Mouse (Mus musculus): ENCODE measurements around the gene Taldo1.

The Taldo1 gene

DNA sequence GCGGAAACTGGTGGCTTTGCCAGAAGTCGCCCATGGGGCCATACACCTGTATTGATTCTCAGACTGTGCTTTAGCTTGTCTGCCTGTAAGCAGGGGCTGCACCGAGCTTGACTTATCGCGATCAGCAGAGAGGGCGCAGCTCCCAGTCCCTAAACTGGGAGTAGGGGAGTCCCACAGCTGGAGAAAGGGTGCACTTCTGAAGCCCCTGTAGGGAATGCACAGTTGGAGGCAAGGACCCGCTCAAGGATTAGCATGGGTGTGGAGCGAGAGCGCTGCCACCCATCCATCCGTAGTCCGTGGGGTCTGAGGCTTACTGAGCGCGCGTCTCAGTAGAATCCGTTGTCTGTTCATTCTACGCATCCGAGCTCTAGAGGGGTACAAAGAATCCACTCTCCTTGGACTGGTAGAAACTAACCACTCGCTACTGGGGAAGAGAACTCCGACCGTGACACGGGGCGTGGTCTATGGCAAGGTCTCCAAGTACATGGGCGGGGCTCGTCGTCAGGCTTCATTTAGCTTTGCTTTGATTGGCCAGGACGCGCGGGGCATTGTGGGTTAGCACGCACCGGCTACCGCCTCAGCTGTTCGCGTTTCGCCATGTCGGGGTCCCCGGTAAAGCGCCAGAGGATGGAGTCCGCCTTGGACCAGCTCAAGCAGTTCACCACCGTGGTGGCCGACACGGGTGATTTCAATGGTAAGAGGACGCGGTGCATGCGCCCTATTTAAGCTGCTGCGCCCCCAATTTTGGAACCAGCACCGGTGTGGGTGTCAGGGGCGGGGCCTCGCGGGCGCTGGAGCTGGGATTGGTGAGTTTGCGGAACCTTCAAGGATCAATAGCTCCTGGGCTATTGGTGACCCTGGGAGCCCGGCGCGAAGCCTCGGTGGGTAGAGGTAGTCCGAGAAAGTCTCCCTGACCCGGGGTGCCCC is at the start of gene Taldo1:
Gene Taldo1, plus strand, starts transcription at position 575 of the 927 bp plus-strand sequence.
- ChIA-PET CTCF (interaction anchor here (0.5 to 2.3 kb wide), 53 partner anchors 8 to 488 kb away, joined by 3 to 20 read pairs (median 4); partner anchors contain the start of genes Cd151 (in 1 of the 4), Cend1 (in 1 of the 4), Chid1 (in 1 of the 4) and Cracr2b (in 1 of the 4)), POLR2A (interaction anchor here (0.6 to 8.2 kb wide), 116 partner anchors 8 to 570 kb away, joined by 3 to 175 read pairs (median 4); partner anchors contain the start of genes Eps8l2 (in 3 of the 4), Gatd1 (in 3 of the 4), Cend1 (in 2 of the 4) and Chid1 (in 2 of the 4))

DNA sequence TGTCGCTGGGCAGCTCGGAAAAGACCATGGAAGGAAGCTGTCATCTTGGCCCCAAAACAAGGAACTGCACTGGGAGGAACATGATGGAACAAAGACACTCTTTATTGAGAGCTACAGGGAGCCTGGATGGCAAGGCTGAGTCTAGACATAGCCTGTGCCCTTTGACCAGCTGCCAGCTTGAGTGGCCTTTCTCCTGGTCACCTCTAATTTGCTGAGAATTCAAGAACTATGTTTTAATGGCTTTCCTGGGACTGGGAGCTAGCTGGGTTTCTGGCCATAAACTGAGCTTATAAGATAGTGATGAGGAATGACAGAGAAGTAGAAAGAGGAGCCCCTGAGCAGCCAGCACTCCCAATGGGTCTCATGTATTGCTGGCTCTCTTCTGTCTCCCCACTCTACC is 48.8 kb upstream of the Taldo1 start:
- CTCF ChIA-PET: no interaction called here
- POLR2A ChIA-PET: interaction anchor here in 3 of 4 experiments (0.5 to 8.0 kb wide), 9 partner anchors 8 to 115 kb away, joined by 3 to 110 read pairs (median 7); partner anchors contain the start of genes Deaf1 (in 2 of the 3), Tmem80 (in 2 of the 3) and Taldo1 (in 1 of the 3)

DNA sequence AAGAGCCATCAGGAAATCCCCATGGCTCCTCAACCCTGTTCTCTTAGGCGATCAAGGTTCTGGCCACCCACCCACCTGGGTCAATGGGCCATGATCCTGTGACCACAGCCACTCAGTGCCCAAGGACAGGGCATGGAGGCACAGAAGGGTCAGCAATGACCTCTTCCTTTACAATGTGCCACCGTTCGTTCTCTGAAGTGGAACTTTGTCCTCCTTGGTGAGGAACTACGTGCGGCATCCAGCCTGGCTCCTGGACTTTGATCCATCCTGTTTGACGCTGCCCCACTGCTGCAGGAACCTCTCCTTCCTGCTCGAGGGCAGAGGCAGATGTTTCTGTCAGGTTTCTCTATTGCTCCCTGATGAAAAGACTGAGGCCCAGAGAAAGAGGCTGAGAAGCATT is 48.3 kb upstream of the Taldo1 start:
- CTCF ChIA-PET: no interaction called here
- POLR2A ChIA-PET: interaction anchor here in 3 of 4 experiments (0.6 to 6.1 kb wide), 4 partner anchors 7 to 115 kb away, joined by 3 to 65 read pairs (median 4); partner anchors contain the start of gene Taldo1 (in 1 of the 3)

DNA sequence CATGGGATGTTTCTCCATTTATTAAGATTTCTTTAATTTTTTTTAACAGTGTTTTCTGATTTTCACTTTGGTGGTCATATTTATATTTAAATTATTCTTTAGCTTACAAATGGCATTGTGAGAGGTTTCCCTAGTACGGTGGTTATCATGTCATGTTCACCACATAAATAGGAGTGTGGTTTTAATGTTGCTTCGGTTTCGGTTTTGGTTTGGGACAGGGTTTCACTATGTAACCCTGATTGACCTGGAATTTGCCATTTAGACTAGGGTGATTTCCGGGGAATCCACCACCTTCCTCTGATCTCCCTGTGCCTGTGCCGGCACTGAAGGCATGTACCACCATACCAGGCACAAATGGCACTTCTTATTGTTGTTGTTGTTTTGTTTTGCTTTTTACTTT is 47.2 kb upstream of the Taldo1 start:
- CTCF ChIA-PET: interaction anchor here in 3 of 4 experiments (0.6 to 3.0 kb wide), 4 partner anchors 12 to 118 kb away, joined by 3 to 11 read pairs (median 4); no protein-coding TSS in a partner anchor
- POLR2A ChIA-PET: interaction anchor here in 1 of 4 experiments (0.6 to 2.0 kb wide), 3 partner anchors 16 to 178 kb away, joined by 3 to 6 read pairs (median 4); no protein-coding TSS in a partner anchor

DNA sequence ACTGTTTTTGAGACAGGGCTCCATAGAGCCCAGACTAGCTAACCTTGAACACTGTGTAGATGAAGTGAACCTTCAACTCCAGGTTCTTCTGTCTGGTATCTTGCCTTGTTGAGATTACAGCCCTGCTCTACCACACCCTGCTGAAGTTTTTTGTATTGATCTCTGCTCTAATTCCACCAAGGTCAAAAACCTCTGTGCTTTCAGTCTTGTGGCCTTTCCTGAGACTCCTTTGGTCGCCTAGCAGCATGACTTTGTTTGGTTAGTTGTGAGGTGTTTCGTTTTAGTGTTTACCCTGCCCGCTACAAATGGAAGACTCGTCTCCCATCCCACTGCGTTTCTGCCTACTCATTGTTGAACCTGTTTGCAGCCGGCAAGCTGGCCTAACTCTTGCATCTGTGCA is 40.9 kb upstream of the Taldo1 start:
- CTCF ChIA-PET: interaction anchor here in 1 of 4 experiments (1.0 to 3.9 kb wide), 2 partner anchors 11 to 12 kb away, joined by 3 to 13 read pairs; no protein-coding TSS in a partner anchor
- POLR2A ChIA-PET: interaction anchor here in 3 of 4 experiments (1.1 to 6.1 kb wide), 9 partner anchors 8 to 41 kb away, joined by 3 to 48 read pairs (median 4); partner anchors contain the start of genes Eps8l2 (in 3 of the 3) and Taldo1 (in 1 of the 3)

DNA sequence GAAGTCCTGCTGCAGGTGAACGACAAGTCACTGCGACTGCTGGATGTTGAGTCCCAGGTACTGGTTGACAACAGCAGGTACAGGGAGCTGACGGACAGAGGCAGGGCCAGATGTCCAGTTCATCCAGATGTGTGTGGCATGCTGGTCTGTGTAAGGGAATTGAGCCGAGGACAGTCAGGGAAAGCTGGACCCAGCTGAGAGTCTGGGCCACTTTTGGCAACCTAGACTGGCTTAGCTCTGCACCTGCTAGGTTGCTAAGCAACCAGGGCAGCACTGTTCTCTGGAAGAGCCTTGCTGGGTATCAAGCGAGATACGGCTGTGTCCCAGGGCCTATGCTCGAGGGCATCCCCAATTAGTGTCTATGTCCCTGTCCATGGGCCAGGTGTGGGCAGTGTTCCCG is 36.9 kb upstream of the Taldo1 start:
- ChIA-PET POLR2A (interaction anchor here (0.5 to 6.4 kb wide), 12 partner anchors 14 to 224 kb away, joined by 3 to 65 read pairs (median 4); partner anchors contain the start of gene Eps8l2 (in 3 of the 4)), CTCF (interaction anchor here in 3 of 4 experiments (0.8 to 3.3 kb wide), 12 partner anchors 8 to 291 kb away, joined by 3 to 12 read pairs (median 6); partner anchors contain the start of genes Eps8l2 (in 1 of the 3) and Phrf1 (in 1 of the 3))

DNA sequence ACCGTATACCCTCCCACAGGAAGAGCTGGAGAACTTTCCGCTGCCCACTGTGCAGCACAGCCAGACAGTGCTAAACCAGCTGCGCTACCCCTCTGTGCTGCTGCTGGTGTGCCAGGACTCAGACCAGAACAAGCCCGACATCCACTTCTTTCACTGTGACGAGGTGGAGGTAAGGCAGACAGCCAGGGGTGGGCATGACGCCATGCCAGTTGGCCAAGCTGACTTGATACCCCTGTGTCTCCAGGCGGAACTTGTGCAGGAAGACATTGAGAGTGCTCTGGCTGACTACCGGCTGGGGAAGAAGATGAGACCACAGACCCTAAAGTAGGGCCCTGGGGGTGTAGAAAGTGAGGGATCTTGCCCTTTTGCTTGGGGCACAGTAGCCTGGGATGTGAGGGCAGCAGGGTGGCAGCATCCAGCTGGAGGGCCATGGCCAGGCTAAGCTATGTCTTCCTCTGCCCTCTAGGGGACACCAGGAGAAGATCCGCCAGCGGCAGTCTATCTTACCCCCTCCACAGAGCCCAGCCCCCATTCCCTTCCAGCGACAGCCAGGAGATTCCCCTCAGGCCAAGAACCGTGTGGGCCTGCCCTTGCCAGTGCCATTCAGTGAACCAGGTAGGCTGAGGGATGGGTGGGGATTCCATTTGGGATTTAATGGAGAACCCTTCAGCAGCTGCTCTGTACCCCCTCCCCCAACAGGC is 36.2 kb upstream of the Taldo1 start:
- ChIA-PET POLR2A (interaction anchor here (0.6 to 6.4 kb wide), 22 partner anchors 9 to 162 kb away, joined by 3 to 65 read pairs (median 4); partner anchors contain the start of genes Eps8l2 (in 3 of the 4), Deaf1 (in 1 of the 4), Pnpla2 (in 1 of the 4) and Sct (in 1 of the 4)), CTCF (interaction anchor here (0.6 to 3.3 kb wide), 28 partner anchors 8 to 292 kb away, joined by 3 to 26 read pairs (median 4); partner anchors contain the start of genes Eps8l2 (in 2 of the 4), Irf7 (in 1 of the 4), Phrf1 (in 1 of the 4) and Rassf7 (in 1 of the 4))

DNA sequence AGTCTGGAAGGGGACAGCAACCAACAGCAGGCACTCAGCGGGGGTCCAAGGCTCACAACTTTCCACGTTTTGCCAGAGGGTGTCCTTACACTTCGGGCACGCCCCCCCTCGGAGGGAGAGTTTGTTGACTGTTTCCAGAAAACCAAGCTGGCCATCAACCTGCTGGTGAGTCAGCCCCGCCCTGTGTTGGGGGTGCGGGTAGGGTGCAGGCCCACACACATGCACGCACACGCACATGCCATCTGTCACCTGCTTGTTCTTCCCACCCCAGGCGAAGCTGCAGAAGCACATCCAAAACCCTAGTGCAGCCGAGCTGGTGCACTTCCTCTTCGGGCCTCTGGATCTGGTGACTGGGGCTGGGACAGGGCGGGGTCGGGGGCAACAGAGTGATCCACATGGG is 35.0 kb upstream of the Taldo1 start:
- ChIA-PET CTCF (interaction anchor here (0.5 to 3.3 kb wide), 15 partner anchors 10 to 205 kb away, joined by 3 to 26 read pairs (median 4); partner anchors contain the start of genes Eps8l2 (in 2 of the 4), Ap2a2 (in 1 of the 4), Rassf7 (in 1 of the 4) and Rplp2 (in 1 of the 4)), POLR2A (interaction anchor here (0.5 to 6.4 kb wide), 26 partner anchors 9 to 321 kb away, joined by 3 to 65 read pairs (median 4); partner anchors contain the start of genes Eps8l2 (in 2 of the 4), Deaf1 (in 1 of the 4), Drd4 (in 1 of the 4) and Ptdss2 (in 1 of the 4))

DNA sequence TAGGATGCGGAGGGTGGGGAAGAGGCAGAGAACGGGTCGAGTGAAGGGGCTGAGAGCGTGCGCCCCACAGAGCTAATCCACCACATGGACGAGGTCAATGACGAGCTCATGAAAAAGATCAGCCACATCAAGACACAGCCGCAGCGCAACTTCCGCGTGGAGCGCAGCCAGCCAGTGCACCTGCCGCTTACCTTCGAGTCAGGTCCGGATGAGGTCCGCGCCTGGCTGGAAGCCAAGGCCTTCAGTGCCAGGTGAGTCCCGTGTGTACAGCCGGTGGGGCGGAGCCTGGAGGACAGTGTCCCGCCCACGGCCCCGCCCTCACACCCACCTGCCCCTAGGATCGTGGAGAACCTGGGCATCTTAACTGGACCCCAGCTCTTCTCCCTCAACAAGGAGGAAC is 30.5 kb upstream of the Taldo1 start:
- POLR2A ChIA-PET: interaction anchor here in 3 of 4 experiments (0.6 to 3.6 kb wide), 27 partner anchors 11 to 366 kb away, joined by 3 to 29 read pairs (median 4); partner anchors contain the start of genes Eps8l2 (in 3 of the 3), Taldo1 (in 2 of the 3), Cend1 (in 1 of the 3) and Deaf1 (in 1 of the 3)
- CTCF ChIA-PET: interaction anchor here (0.5 to 4.2 kb wide), 15 partner anchors 9 to 185 kb away, joined by 3 to 30 read pairs (median 4); partner anchors contain the start of genes Sct (in 2 of the 4), Eps8l2 (in 1 of the 4) and Taldo1 (in 1 of the 4)

DNA sequence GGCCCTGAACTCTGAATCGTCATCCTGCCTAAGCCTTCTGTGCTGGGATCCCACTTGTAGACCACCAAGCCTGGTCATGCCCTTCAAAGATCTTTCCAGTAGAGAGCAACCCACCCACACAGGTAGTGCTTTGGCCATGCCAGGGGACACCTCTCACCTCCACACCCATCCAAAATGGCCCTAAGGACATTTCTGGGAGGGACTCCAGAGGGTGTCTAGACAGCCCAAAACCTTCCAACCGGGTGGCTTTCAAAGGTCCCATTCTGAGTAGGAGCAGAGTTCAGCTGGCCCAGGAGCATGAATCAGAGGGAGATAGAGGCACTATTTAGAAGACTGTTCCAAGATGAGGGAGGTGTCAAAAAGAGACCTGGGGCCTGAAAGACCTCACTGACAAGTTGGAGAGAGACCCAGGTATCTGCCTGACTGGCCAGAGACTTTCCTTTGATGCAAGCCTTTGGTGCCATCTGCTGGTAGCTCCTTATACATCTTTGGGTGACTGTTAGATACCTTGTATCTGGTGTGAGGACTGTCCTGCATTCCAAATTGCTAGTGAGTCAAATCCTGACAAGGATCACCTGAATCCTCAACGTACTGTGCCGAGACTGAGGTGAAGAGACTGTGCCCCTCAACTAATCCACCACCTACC is 28.8 kb upstream of the Taldo1 start:
- CTCF ChIA-PET: interaction anchor here (0.6 to 4.2 kb wide), 34 partner anchors 8 to 392 kb away, joined by 3 to 30 read pairs (median 4); partner anchors contain the start of genes Eps8l2 (in 2 of the 4), Taldo1 (in 2 of the 4), Cdhr5 (in 1 of the 4) and Hras (in 1 of the 4)
- POLR2A ChIA-PET: interaction anchor here (0.5 to 3.6 kb wide), 15 partner anchors 9 to 291 kb away, joined by 3 to 17 read pairs (median 4); partner anchors contain the start of genes Cend1 (in 1 of the 4), Deaf1 (in 1 of the 4), Eps8l2 (in 1 of the 4) and Polr2l (in 1 of the 4)

DNA sequence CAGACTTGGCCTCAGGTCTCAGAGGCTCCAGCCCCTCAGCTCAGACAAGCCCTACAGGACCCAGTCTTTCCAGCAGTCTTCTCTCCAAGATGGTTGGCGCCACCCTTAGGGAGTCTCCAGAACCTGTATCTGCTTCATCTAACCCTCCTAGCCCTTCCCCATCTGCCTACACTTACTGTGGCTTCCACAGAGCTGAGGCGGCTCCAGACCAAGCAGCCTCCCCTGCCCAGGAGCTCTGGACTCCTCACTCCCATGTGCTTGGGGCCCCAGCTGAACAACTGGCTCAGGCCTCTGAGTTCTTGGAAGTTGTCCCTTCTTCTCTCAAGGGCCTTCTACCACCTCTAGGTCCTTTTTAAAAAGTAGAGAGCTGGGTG is 28.3 kb upstream of the Taldo1 start:
- ChIA-PET CTCF (interaction anchor here (0.5 to 4.2 kb wide), 37 partner anchors 8 to 392 kb away, joined by 3 to 30 read pairs (median 4); partner anchors contain the start of genes Eps8l2 (in 2 of the 4), Taldo1 (in 2 of the 4), Cdhr5 (in 1 of the 4) and Hras (in 1 of the 4)), POLR2A (interaction anchor here (0.5 to 3.6 kb wide), 14 partner anchors 8 to 111 kb away, joined by 3 to 17 read pairs (median 4); partner anchors contain the start of genes Cend1 (in 1 of the 4), Deaf1 (in 1 of the 4), Eps8l2 (in 1 of the 4) and Polr2l (in 1 of the 4))

DNA sequence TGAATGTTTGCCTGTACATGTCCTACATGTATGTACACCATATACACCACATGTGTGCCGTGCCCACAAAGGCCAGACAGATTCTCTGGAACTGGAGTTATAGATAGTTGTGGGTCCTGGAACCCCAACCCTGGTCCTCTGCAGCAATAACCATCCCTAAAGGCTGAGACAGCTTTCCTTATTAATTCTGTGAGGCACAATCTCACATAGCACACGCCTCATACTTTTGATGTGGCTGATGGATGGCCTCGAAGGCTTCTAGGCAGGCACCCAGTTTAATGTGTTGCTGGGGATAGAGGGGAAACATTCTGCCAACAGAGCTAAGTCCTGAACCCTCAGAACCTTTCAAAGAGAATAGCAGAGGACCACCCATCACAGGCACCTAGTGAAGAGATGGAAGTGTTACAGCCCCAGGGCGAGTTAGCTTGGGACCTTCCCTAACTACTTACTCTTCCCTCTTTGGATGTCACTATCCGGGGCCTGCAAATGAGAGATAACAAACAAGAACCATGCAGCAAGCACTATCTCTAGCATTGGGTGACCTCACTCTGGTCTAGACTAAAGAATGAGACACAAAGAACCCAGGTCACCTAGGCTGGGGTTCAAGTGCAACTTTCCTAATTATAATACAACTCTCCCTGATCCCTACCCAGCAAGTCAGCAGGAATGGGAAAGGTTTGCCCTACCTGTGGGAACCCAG is 27.5 kb upstream of the Taldo1 start:
- ChIA-PET POLR2A (interaction anchor here in 3 of 4 experiments (0.5 to 3.6 kb wide), 9 partner anchors 8 to 49 kb away, joined by 3 to 17 read pairs (median 5); partner anchors contain the start of genes Eps8l2 (in 2 of the 3), Deaf1 (in 1 of the 3) and Tmem80 (in 1 of the 3)), CTCF (interaction anchor here (0.5 to 4.2 kb wide), 23 partner anchors 9 to 313 kb away, joined by 3 to 30 read pairs (median 4); partner anchors contain the start of genes Eps8l2 (in 2 of the 4), Taldo1 (in 2 of the 4), Cdhr5 (in 1 of the 4) and Phrf1 (in 1 of the 4))

DNA sequence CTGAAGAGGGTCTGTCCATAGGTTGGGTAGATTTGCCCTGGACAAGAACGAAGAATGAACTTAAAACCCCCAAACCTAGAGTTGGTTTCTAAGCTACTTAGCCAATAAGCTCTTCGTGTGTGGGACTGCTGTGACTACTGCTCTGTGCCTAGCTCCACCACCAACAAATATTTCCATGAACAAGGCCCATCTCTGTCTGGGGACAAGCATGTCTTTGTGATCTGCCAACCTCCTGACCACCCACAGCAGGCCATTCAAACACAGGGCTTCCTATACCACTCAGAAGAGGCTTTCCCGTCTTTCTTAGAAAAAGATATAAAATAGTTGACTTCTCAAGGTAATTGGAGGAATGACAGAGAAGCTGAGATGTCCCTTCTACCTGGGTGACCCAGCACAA is 27.0 kb upstream of the Taldo1 start:
- ChIA-PET CTCF (interaction anchor here in 1 of 4 experiments (2.2 kb wide), 1 partner anchor 30 kb away, joined by 11 read pairs; no protein-coding TSS in a partner anchor), POLR2A (interaction anchor here in 3 of 4 experiments (0.9 to 2.2 kb wide), 5 partner anchors 9 to 37 kb away, joined by 3 to 12 read pairs (median 6); partner anchors contain the start of genes Eps8l2 (in 2 of the 3), Deaf1 (in 1 of the 3), Taldo1 (in 1 of the 3) and Tmem80 (in 1 of the 3))

DNA sequence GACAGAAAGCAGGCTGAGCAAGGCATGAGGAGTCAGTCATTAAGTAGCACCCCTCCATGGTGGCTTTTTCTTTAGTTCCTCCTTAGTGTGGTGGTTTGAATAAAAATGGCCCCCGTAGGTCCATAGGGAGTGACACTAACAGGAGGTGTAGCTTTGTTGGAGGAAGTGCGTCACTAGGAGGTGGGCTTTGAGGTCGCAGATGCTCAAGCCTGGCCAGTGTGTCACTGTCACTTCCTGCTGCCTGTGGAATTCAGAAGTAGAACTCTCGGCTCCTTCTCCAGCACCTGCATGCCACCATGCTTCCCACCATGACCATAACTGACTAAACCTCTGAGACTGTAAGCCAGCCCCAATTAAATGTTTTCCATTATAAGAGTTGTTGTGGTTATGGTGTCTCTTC is 24.6 kb upstream of the Taldo1 start:
- ChIA-PET CTCF (interaction anchor here in 3 of 4 experiments (1.2 to 1.4 kb wide), 4 partner anchors 10 to 41 kb away, joined by 3 to 5 read pairs (median 4); partner anchors contain the start of gene Taldo1 (in 1 of the 3)), POLR2A (interaction anchor here in 2 of 4 experiments (0.8 to 2.0 kb wide), 8 partner anchors 10 to 728 kb away, joined by 3 to 5 read pairs (median 4); partner anchors contain the start of genes Dusp8 (in 1 of the 2) and Rplp2 (in 1 of the 2))

DNA sequence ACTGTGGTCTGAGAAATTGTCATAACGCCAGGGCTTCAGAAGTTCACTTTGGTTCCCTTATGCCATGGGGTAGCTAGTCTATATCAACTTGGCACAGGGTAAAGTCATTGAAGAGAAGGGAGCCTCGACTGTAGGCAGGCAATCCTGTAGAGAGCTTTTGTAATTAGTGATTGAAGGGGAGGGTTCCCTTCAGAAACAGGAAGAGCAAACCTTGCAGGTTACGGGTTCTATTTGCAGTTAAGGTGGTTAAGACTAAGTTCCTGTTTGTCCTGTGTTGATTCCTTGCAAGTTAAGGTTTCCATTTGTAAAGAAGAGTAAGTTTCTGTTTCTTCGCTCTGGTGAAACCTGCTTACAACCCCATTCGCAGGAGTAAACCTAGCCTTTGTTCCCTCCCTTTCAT is 22.1 kb upstream of the Taldo1 start:
- CTCF ChIA-PET: interaction anchor here in 1 of 4 experiments (0.7 to 1.1 kb wide), 2 partner anchors 77 to 106 kb away, joined by 3 to 4 read pairs; partner anchors contain the start of gene Rplp2
- POLR2A ChIA-PET: interaction anchor here in 3 of 4 experiments (0.7 to 17.7 kb wide), 7 partner anchors 11 to 170 kb away, joined by 3 to 175 read pairs (median 4); partner anchors contain the start of genes Chid1 (in 1 of the 3) and Taldo1 (in 1 of the 3)
